Mouse (Mus musculus): ENCODE data around the gene Fastkd3.

GRCm38 (mm10) chr13:68627041-68627440 lies 45.0 kb downstream of the Fastkd3 start:
- no peak for TF ChIP-seq CTCF (conservative IDR thresholded peaks at IDR 0.05; ENCODE audit: insufficient read depth, insufficient read length, low read depth, low read length)
- TF ChIP-seq POLR2A (IDR thresholded peaks at IDR 0.05; ENCODE audit: low read depth, low read length): no peak
